Mouse (Mus musculus) stomach, postnatal 0 days (tissue): Measurements from ENCODE around the gene Dlg2.

Experiments
- CTCF ChIP-seq: IDR thresholded peaks from 2 replicates; pipeline ENCODE4 v1.5.1; 2016; ENCODE audit warnings: antibody characterized with exemption, low read depth, mild to moderate bottlenecking, moderate library complexity
- EP300 ChIP-seq: optimal IDR thresholded peaks from 2 replicates; pipeline ENCODE3; 2016; ENCODE audit warnings: antibody characterized with exemption

DNA sequence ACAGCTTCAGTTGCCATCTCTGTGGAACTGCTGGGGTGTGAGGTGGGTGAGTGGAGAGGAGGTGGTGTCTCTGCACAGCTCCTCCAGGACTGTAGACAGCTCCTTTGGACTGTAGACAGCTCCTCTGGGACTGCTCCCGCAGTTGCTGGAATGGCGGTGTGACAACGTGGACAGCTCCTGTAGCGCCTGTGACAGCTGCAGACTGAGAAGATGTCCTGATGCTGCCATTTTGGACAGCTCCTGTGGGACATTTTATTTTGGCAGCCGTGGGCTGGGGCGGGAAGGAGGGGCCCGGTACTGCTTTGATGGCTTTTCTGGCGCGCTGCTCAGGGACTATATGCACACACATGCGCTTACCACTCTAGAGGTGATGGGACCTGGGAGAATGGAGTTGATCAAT lies 16.1 kb upstream of the Dlg2 start:
- TF ChIP-seq CTCF (no peak), EP300 (no peak)
